Mouse (Mus musculus): Measurements from ENCODE around the gene Arid1b. TPM values are rescaled to one million over a fixed set of nuclear protein-coding genes. Genes with fewer than 3 reads are reported as not detected.

Arid1b gene
- polyA plus RNA-seq, 1 experiment from 2014 or later = 12.4 TPM

DNA sequence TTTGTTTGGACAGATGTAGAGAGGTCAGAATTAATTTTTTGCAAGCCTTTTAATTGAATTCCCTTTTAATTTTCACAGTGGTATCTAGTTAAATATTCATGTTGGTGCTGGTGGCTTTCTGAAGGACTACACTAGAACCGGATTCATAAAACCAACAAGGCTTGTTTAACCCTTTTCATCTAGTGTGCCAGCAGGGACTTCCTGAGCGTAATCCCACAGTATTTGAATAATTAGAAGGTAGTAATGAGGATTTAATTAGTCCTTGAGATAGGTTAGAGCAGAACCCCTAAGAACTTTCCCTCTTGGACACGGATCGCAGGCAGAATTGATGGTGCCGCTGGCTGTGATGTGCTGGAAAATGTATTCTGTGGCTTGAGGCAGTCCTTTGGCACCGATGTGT, 273.6 kb downstream of the Arid1b start:
- Histone ChIP-seq H3K9me3 (ENCODE audit: control insufficient read depth, low read length) (no peaks in the 10 kb centered on the region), H3K27ac (replicated peaks; ENCODE audit: low read depth, low read length) (no peak overlapping the region), H3K4me3 (ENCODE audit: low read depth, low read length) (no peak overlapping the region), H3K9ac (ENCODE audit: low read depth, low read length) (no peak overlapping the region), H3K27me3 (replicated peaks; ENCODE audit: control insufficient read depth, insufficient read depth, low read length) (no peaks in the 10 kb centered on the region), H3K36me3 (ENCODE audit: control insufficient read depth, insufficient read depth, low read length) (peaks cover 27% of the 10 kb centered on the region), H3K4me2 (ENCODE audit: low read depth, low read length) (no peak overlapping the region), H3K4me1 (ENCODE audit: control insufficient read depth, insufficient read depth, low read length) (no peaks in the 10 kb centered on the region)
- ATAC-seq (ENCODE audit: low read depth) (no peak), DNase-seq (ENCODE audit: low spot score) (no peak)
- WGBS = 87% methylated on average over 6 of the region's 6 CpGs

DNA sequence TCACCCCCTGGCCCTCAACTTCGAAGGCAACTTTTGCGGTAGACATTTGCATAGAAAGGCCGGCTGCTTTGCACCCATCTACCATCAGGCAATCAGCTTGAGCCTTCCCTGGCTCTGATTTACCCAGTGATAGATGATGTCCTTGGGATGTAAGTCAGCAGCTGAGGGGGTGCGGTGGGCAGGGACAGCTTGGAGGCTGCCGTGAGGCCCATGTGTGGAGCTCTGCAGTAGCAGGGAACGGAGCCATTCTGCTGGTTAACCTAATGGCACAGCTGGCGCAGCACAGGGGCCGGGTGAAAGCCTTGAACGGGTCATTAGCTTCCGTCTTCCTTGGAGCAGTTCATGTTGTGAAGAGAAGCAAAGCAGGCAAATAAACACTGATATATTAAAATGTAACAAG, 275.2 kb downstream of the Arid1b start:
- DNase-seq (ENCODE audit: low spot score) (no peak), ATAC-seq (ENCODE audit: low read depth) (no peak)
- WGBS = 87% methylated on average over 10 of the region's 10 CpGs
- Histone ChIP-seq H3K27ac (replicated peaks; ENCODE audit: low read depth, low read length) (no peak overlapping the region), H3K4me3 (ENCODE audit: low read depth, low read length) (no peak overlapping the region), H3K36me3 (ENCODE audit: control insufficient read depth, insufficient read depth, low read length) (peaks cover 21% of the 10 kb centered on the region), H3K9ac (ENCODE audit: low read depth, low read length) (no peak overlapping the region), H3K9me3 (ENCODE audit: control insufficient read depth, low read length) (no peaks in the 10 kb centered on the region), H3K27me3 (replicated peaks; ENCODE audit: control insufficient read depth, insufficient read depth, low read length) (no peaks in the 10 kb centered on the region), H3K4me2 (ENCODE audit: low read depth, low read length) (no peak overlapping the region), H3K4me1 (ENCODE audit: control insufficient read depth, insufficient read depth, low read length) (no peaks in the 10 kb centered on the region)

DNA sequence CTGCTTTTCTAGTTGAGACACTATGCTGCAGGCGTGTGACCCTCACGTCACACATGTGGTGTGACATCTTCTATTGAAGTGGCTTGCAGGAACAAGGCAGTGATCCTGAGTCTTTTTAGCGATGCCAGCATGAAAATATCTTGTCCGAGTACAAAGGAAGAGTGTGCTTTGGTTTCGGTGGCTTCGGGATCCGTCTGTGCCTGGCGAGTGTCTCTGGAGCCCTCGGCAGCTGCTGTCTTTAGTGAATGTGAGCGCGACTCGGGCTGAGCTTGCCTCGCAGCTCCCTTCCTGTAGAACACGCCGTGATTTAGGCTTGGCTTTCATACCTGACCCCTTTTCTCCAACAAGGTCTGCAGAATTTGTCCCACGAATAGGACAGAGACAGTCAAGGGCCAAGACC, 275.6 kb downstream of the Arid1b start:
- 89% methylated on average over 16 of the region's 16 CpGs for WGBS

DNA sequence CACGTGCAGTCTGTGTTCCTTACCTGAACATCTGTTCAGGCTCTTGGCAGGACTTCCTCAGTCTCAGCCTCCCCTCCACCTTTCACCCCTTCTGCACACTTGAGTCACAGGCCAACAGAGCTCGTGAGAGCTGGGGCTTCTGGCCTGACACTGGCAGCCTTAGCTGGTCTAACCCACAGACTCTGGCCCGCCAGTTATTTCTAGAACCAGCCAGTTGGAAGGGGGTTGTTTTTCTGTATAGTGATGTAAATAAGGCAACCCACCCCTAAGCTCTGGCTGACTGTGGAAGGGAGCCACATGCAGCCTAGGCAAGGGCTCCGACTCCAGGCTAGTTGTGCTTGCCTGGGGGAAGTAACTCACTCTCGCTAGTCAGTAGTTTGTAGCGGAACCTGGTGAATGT, 276.7 kb downstream of the Arid1b start:
- DNase-seq (ENCODE audit: low spot score) = no peak
- H3K9ac ChIP-seq (ENCODE audit: low read depth, low read length) = no peak overlapping the region
- no peak overlapping the region for H3K4me2 ChIP-seq (ENCODE audit: low read depth, low read length)
- no peak overlapping the region for H3K4me3 ChIP-seq (ENCODE audit: low read depth, low read length)
- no peaks in the 10 kb centered on the region for H3K4me1 ChIP-seq (ENCODE audit: control insufficient read depth, insufficient read depth, low read length)
- H3K27ac ChIP-seq (replicated peaks; ENCODE audit: low read depth, low read length) = no peak overlapping the region
- no peaks in the 10 kb centered on the region for H3K27me3 ChIP-seq (replicated peaks; ENCODE audit: control insufficient read depth, insufficient read depth, low read length)
- 72% methylated on average over 6 of the region's 6 CpGs for WGBS
- H3K36me3 ChIP-seq (ENCODE audit: control insufficient read depth, insufficient read depth, low read length) = peaks cover 11% of the 10 kb centered on the region
- ATAC-seq (ENCODE audit: low read depth) = no peak
- no peaks in the 10 kb centered on the region for H3K9me3 ChIP-seq (ENCODE audit: control insufficient read depth, low read length)

More for the DNA sequence above, 275.6 kb downstream of the Arid1b start:
- Histone ChIP-seq H3K9ac (ENCODE audit: low read depth, low read length) (no peak overlapping the region), H3K9me3 (ENCODE audit: control insufficient read depth, low read length) (no peaks in the 10 kb centered on the region), H3K36me3 (ENCODE audit: control insufficient read depth, insufficient read depth, low read length) (peaks cover 17% of the 10 kb centered on the region), H3K27ac (replicated peaks; ENCODE audit: low read depth, low read length) (no peak overlapping the region), H3K4me1 (ENCODE audit: control insufficient read depth, insufficient read depth, low read length) (no peaks in the 10 kb centered on the region), H3K4me2 (ENCODE audit: low read depth, low read length) (no peak overlapping the region), H3K4me3 (ENCODE audit: low read depth, low read length) (no peak overlapping the region), H3K27me3 (replicated peaks; ENCODE audit: control insufficient read depth, insufficient read depth, low read length) (no peaks in the 10 kb centered on the region)
- ATAC-seq (ENCODE audit: low read depth) = no peak
- DNase-seq (ENCODE audit: low spot score) = no peak

DNA sequence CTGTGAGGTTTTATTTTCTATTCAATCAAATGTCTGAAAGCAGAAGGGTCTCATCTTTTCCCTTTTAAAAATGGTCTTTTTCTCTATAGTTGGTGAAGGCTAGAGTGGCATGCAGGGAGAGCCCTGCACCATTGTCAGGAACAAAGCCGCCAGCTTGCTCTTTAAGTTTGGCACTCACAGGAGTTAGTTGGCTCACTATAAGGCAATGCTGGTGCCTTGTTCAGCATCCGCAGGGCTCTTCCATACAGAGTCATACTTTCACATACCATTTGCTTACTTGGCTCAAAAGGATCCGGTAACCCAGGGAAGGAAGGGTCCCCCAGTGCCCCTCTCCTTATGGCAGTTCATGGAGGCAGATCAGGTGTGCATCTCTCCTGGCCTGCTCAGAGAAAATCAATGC, 279.0 kb downstream of the Arid1b start:
- no peaks in the 10 kb centered on the region for H3K27me3 ChIP-seq (replicated peaks; ENCODE audit: control insufficient read depth, insufficient read depth, low read length)
- WGBS = 92% methylated on average over 3 of the region's 3 CpGs

DNA sequence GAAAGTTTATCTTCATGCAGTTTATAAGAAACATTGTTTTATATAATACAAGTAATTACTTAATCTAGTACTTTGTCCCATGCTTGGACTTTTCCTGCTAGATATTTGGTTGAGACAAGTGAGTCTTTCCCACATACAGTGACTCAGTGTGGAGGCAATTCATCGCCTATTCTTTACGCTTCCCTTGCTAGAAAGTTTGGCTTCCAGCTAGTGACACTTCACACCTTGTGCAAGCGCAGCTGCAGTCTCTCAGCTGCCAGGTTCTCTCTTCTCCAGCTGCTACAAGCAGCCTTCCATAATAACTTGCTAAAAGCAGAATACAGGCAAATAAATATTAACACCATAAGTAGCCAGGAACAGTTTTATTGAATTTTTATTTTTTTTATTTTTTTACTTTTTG, 279.6 kb downstream of the Arid1b start:
- Histone ChIP-seq H3K4me1 (ENCODE audit: control insufficient read depth, insufficient read depth, low read length) (no peaks in the 10 kb centered on the region), H3K27ac (replicated peaks; ENCODE audit: low read depth, low read length) (no peak overlapping the region), H3K9ac (ENCODE audit: low read depth, low read length) (no peak overlapping the region), H3K4me2 (ENCODE audit: low read depth, low read length) (no peak overlapping the region), H3K36me3 (ENCODE audit: control insufficient read depth, insufficient read depth, low read length) (peaks cover 26% of the 10 kb centered on the region; the same call in 1 of the 2 replicates), H3K4me3 (ENCODE audit: low read depth, low read length) (no peak overlapping the region), H3K9me3 (ENCODE audit: control insufficient read depth, low read length) (no peaks in the 10 kb centered on the region), H3K27me3 (replicated peaks; ENCODE audit: control insufficient read depth, insufficient read depth, low read length) (no peaks in the 10 kb centered on the region)
- ATAC-seq (ENCODE audit: low read depth) = no peak
- DNase-seq (ENCODE audit: low spot score) = no peak
- WGBS = 80% methylated on average over 3 of the region's 3 CpGs

More for the DNA sequence above, 279.0 kb downstream of the Arid1b start:
- Histone ChIP-seq H3K27ac (replicated peaks; ENCODE audit: low read depth, low read length) (no peak overlapping the region), H3K4me2 (ENCODE audit: low read depth, low read length) (no peak overlapping the region), H3K36me3 (ENCODE audit: control insufficient read depth, insufficient read depth, low read length) (peaks cover 20% of the 10 kb centered on the region; the same call in 1 of the 2 replicates), H3K4me1 (ENCODE audit: control insufficient read depth, insufficient read depth, low read length) (no peaks in the 10 kb centered on the region), H3K4me3 (ENCODE audit: low read depth, low read length) (no peak overlapping the region), H3K9ac (ENCODE audit: low read depth, low read length) (no peak overlapping the region), H3K9me3 (ENCODE audit: control insufficient read depth, low read length) (no peaks in the 10 kb centered on the region)
- ATAC-seq (ENCODE audit: low read depth) = no peak
- DNase-seq (ENCODE audit: low spot score) = no peak

DNA sequence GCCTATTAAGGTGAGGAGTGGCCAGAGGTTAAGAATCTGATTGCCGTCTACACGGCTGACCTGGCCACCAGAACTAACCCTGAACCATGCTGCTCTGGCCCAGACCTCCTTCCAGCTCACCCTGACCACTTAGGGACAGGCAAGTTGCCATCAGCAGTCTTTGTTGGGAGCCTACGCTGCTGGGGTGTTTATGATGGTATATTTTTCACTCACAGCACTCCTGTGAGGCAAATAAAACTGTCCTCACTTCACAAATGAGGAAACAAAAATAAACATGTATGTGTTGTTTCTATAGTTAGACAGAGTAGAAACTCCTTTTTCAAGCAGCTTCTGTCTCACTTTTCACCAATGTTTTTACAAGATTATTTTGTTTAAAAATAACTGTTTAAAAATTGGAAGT, 280.3 kb downstream of the Arid1b start:
- no peak overlapping the region for H3K9ac ChIP-seq (ENCODE audit: low read depth, low read length)
- peaks cover 33% of the 10 kb centered on the region; the same call in 1 of the 2 replicates for H3K36me3 ChIP-seq (ENCODE audit: control insufficient read depth, insufficient read depth, low read length)
- no peaks in the 10 kb centered on the region for H3K9me3 ChIP-seq (ENCODE audit: control insufficient read depth, low read length)
- no peaks in the 10 kb centered on the region for H3K27me3 ChIP-seq (replicated peaks; ENCODE audit: control insufficient read depth, insufficient read depth, low read length)
- H3K4me3 ChIP-seq (ENCODE audit: low read depth, low read length) = no peak overlapping the region
- no peaks in the 10 kb centered on the region for H3K4me1 ChIP-seq (ENCODE audit: control insufficient read depth, insufficient read depth, low read length)
- DNase-seq (ENCODE audit: low spot score) (no peak), ATAC-seq (ENCODE audit: low read depth) (no peak)
- 84% methylated on average over 3 of the region's 3 CpGs for WGBS
- no peak overlapping the region for H3K27ac ChIP-seq (replicated peaks; ENCODE audit: low read depth, low read length)
- no peak overlapping the region for H3K4me2 ChIP-seq (ENCODE audit: low read depth, low read length)

DNA sequence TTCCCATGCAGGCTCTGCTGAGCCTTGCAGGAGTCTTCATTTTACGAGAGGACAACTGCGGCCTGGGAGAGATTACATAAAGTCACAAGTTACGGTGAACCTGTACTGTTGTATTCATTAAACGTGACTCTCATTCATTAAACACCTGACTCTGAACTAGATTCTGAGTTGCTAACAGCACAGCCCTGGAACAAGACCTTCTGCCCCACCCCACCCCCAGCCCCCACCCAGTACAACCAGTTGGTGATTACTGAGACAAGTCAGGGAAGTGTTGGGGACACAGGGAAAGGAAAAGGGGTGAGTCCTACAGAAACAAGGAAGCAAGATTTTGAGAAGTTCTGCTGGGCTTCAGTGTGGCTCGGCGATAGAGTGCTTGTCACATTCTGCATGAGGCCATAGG, 281.6 kb downstream of the Arid1b start:
- peaks cover 33% of the 10 kb centered on the region; the same call in 1 of the 2 replicates for H3K36me3 ChIP-seq (ENCODE audit: control insufficient read depth, insufficient read depth, low read length)
- H3K4me2 ChIP-seq (ENCODE audit: low read depth, low read length) = no peak overlapping the region
- no peak overlapping the region for H3K4me3 ChIP-seq (ENCODE audit: low read depth, low read length)
- H3K9ac ChIP-seq (ENCODE audit: low read depth, low read length) = no peak overlapping the region
- H3K27me3 ChIP-seq (replicated peaks; ENCODE audit: control insufficient read depth, insufficient read depth, low read length) = no peaks in the 10 kb centered on the region
- no peaks in the 10 kb centered on the region for H3K9me3 ChIP-seq (ENCODE audit: control insufficient read depth, low read length)
- H3K27ac ChIP-seq (replicated peaks; ENCODE audit: low read depth, low read length) = no peak overlapping the region
- WGBS = 92% methylated on average over 6 of the region's 6 CpGs
- ATAC-seq (ENCODE audit: low read depth) (no peak), DNase-seq (ENCODE audit: low spot score) (no peak)
- no peaks in the 10 kb centered on the region for H3K4me1 ChIP-seq (ENCODE audit: control insufficient read depth, insufficient read depth, low read length)

DNA sequence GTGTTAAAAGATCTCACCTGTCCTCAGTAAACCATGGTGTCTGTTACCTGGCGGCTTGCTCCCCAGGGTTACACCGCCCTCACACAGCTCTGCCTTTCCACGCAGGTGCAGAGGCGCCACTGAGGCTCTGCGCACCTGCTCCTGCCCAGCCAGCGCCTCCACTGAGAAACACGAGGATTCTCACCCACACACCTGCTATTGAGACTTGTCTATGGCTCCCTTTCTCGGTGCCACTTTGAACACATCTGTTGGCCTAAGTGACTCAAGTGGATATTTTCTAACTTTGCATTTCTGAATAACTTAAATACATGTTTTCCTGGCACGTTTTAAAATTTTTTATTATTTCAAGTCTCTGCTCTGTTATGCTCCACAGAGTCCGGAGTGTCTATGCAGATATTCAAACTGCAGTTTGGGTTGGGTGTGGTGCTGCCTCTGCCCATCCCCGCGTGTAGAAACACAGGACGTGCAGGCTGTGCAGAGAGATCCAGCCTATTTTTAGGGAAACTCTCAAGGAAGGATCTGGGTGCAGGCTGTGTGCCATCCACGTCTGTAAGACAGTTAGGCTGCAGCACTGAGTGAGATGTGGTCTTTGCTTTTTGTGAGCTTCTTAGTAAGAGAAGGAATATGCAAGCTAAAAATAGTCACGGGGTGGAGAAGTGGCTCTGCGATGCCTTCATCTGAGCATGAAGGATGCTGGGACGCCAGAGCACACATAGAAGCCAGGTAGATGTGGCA, 283.2 kb downstream of the Arid1b start:
- H3K4me1 ChIP-seq (ENCODE audit: control insufficient read depth, insufficient read depth, low read length) = no peaks in the 10 kb centered on the region
- H3K9me3 ChIP-seq (ENCODE audit: control insufficient read depth, low read length) = no peaks in the 10 kb centered on the region
- no peak overlapping the region for H3K27ac ChIP-seq (replicated peaks; ENCODE audit: low read depth, low read length)
- DNase-seq (ENCODE audit: low spot score) (no peak), ATAC-seq (ENCODE audit: low read depth) (peak; percentile 23; the same call in 1 of the 2 replicates)
- H3K27me3 ChIP-seq (replicated peaks; ENCODE audit: control insufficient read depth, insufficient read depth, low read length) = no peaks in the 10 kb centered on the region
- peaks cover 41% of the 10 kb centered on the region for H3K36me3 ChIP-seq (ENCODE audit: control insufficient read depth, insufficient read depth, low read length)
- H3K9ac ChIP-seq (ENCODE audit: low read depth, low read length) = no peak overlapping the region
- no peak overlapping the region for H3K4me3 ChIP-seq (ENCODE audit: low read depth, low read length)
- 84% methylated on average over 17 of the region's 17 CpGs for WGBS
- no peak overlapping the region for H3K4me2 ChIP-seq (ENCODE audit: low read depth, low read length)
